Mouse (Mus musculus) ES-Bruce4 (cell line): Measurements from ENCODE around the gene Tatdn3.

ENCODE experiments used
- CTCF ChIP-seq: IDR thresholded peaks from one replicate; pipeline ENCODE4 v1.8.1; 2011; ENCODE audit warnings: low read depth, low read length
- EP300 ChIP-seq: IDR thresholded peaks from 2 replicates; pipeline ENCODE4 v1.6.1; 2011; ENCODE audit warnings: low read depth, low read length; ENCODE audit not compliant: insufficient read depth
- POLR2A ChIP-seq: IDR thresholded peaks from one replicate; pipeline ENCODE4 v1.8.1; 2011; ENCODE audit warnings: low read length; ENCODE audit not compliant: insufficient read depth

GRCm38 (mm10) chr1:191087955-191088354 lies 25.2 kb upstream of the Tatdn3 start:
- TF ChIP-seq EP300 (no peak), CTCF (no peak), POLR2A (no peak)
